8 mouse cellular contexts compared by ENCODE assay signal in genomic region chr8:84913960-84914359, GRCm38 (mm10). TPM values are rescaled to one million over a fixed set of nuclear protein-coding genes. Genes with fewer than 3 reads are reported as not detected.
A peak's percentile ranks its signal among the peaks of the same experiment; 100 is the strongest.
DNase-seq lines count a peak whose midpoint lies in the region; ATAC-seq and TF ChIP-seq lines count a peak whose summit lies in the region.

No protein-coding gene starts in this region.

- intact Hi-C loops in gastrocnemius, adult 2 months (cut with DNase I): no loop called here
- intact Hi-C loops in gastrocnemius, postnatal 14 days (cut with DNase I; ENCODE audit: low total_unique reads): no loop called here

- TF ChIP-seq CTCF in gastrocnemius, adult 2 months (IDR thresholded peaks at IDR 0.05): peak; percentile 40

- H3K27ac ChIP-seq in gastrocnemius, adult 2 months: no peak overlapping the region

- H3K4me3 ChIP-seq in gastrocnemius, adult 2 months: peak overlapping the region; percentile 77; the same call in 1 of the 2 replicates

- no peak for DNase-seq in gastrocnemius, adult 2 months
- no peak for DNase-seq in gastrocnemius, postnatal 14 days
- peak; percentile 55 to 58 for DNase-seq in CD8-positive naive resting alpha-beta T cell, adult 2 months (ENCODE audit: low read depth in 2 of 2, low spot score in 2 of 2)
- peak; percentile 80 for DNase-seq in liver
- DNase-seq in spleen, adult 12 weeks (ENCODE audit: low spot score): peak; percentile 65
- no peak for DNase-seq in ovary, postnatal 10 days (ENCODE audit: low spot score)
- DNase-seq in urinary bladder, postnatal 36 days (ENCODE audit: low spot score in 2 of 2): no peak

- ATAC-seq in common myeloid progenitor, adult 5-6 weeks (replicated peaks; ENCODE audit: low read depth, poor library complexity, severe bottlenecking): 0 out of 2 replicates have a peak, but pooled peaks have one; percentile 27

RNA-seq across cellular contexts. Expression of gene Dnase2a, which starts 5.6 kb away (rescaled TPM):
- 1 to 10 TPM; 4.0 to 8.4 TPM for total RNA-seq in gastrocnemius, adult 2 months (2021)
- 1 to 10 TPM; 5.7 to 6.9 TPM for total RNA-seq in gastrocnemius, postnatal 14 days (2021)
- total RNA-seq in common myeloid progenitor, adult 5-6 weeks (2017): 41.0 and 47.0 TPM in 2 replicates

RNA-seq across cellular contexts. Expression of gene Klf1, which starts 12.2 kb away (rescaled TPM):
- not detected for total RNA-seq in gastrocnemius, adult 2 months (2021)
- under 1 TPM in 1 of 2 experiments, not detected in 1; 0.23 TPM for total RNA-seq in gastrocnemius, postnatal 14 days (2021)
- 71.2 and 79.8 TPM in 2 replicates for total RNA-seq in common myeloid progenitor, adult 5-6 weeks (2017)

RNA-seq across cellular contexts. Expression of gene Gcdh, which starts 20.2 kb away (rescaled TPM):
- 10 to 100 TPM; 33.9 to 51.1 TPM for total RNA-seq in gastrocnemius, adult 2 months (2021)
- total RNA-seq in gastrocnemius, postnatal 14 days (2021): 10 to 100 TPM; 23.3 to 30.0 TPM
- total RNA-seq in common myeloid progenitor, adult 5-6 weeks (2017): 16.4 and 25.2 TPM in 2 replicates

RNA-seq across cellular contexts. Expression of gene Mast1, which starts 23.2 kb away (rescaled TPM):
- total RNA-seq in gastrocnemius, adult 2 months (2021): under 1 TPM in 1 of 2 experiments, not detected in 1; 0.17 TPM
- under 1 TPM in 1 of 2 experiments, not detected in 1; 0.07 TPM for total RNA-seq in gastrocnemius, postnatal 14 days (2021)
- total RNA-seq in common myeloid progenitor, adult 5-6 weeks (2017): not detected in 2 replicates

RNA-seq across cellular contexts. Expression of gene Rtbdn, which starts 32.8 kb away (rescaled TPM):
- not detected for total RNA-seq in gastrocnemius, adult 2 months (2021)
- total RNA-seq in gastrocnemius, postnatal 14 days (2021): not detected
- not detected in 2 replicates for total RNA-seq in common myeloid progenitor, adult 5-6 weeks (2017)

Comparison
In these comparisons a context has a peak if more than half of its experiments do, and no peak if none do; other contexts are left out.
1. DNase-seq: peak in CD8-positive naive resting alpha-beta T cell, adult 2 months (2 of 2), liver (single experiment) and spleen, adult 12 weeks (single experiment); none in gastrocnemius, adult 2 months (single experiment), gastrocnemius, postnatal 14 days (single experiment), ovary, postnatal 10 days (single experiment) and urinary bladder, postnatal 36 days (0 of 2).
2. RNA of gene Klf1, which starts 12.2 kb away (total RNA-seq): 71.2 to 79.8 TPM in common myeloid progenitor, adult 5-6 weeks; 0.23 TPM in gastrocnemius, postnatal 14 days and not detected in gastrocnemius, adult 2 months; every median in the first group is over 10 times any median in the second.